Comparison of ENCODE assay signal across 33 mouse cellular contexts in genomic region chr1:131769296-131769695, GRCm38 (mm10). TPM values are rescaled to one million over a fixed set of nuclear protein-coding genes. Genes with fewer than 3 reads are reported as not detected.
"Had no signal": no experiment of that assay in that cellular context is flagged by ENCODE, and none has a peak within 500 bp of the region (broad histone marks: within the 10 kb centered on the region; RNA-seq: fewer than 3 reads in every experiment).

No protein-coding gene starts in this region.

- H3K4me1 ChIP-seq: hindbrain, embryonic 10.5 days; hindbrain, embryonic 12.5 days; intestine, embryonic 15.5 days had no signal

- H3K4me2 ChIP-seq: heart, embryonic 11.5 days; heart, embryonic 12.5 days; heart, embryonic 13.5 days; heart, embryonic 15.5 days; hindbrain, embryonic 12.5 days; hindbrain, embryonic 13.5 days; hindbrain, embryonic 14.5 days; hindbrain, embryonic 15.5 days; intestine, embryonic 15.5 days; kidney, embryonic 15.5 days had no signal

- H3K27ac ChIP-seq: heart, embryonic 13.5 days; heart, embryonic 15.5 days; hindbrain, embryonic 10.5 days; hindbrain, embryonic 12.5 days; hindbrain, embryonic 13.5 days; hindbrain, embryonic 14.5 days; hindbrain, embryonic 15.5 days; hindbrain, postnatal 0 days; intestine, embryonic 15.5 days; kidney, embryonic 15.5 days; kidney, postnatal 0 days; layer of hippocampus, adult 2 months; left cerebral cortex, adult 2 months had no signal

- ATAC-seq: hindbrain, embryonic 16.5 days; hindbrain, postnatal 0 days; inflammation-experienced regulatory T-cells, adult 6 months; intestine, embryonic 15.5 days; intestine, embryonic 16.5 days; intestine, postnatal 0 days had no signal

- DNase-seq: heart, postnatal 10 days; heart, postnatal 36 days; heart, postnatal 4 days; kidney, adult 11 months; kidney, adult 2 months; kidney, adult 8-10 months; kidney, adult 9 months; kidney, postnatal 14 days; kidney, postnatal 36 days; kidney, postnatal 4 days; layer of hippocampus, adult 9-11 months; layer of hippocampus, postnatal 36 days had no signal

- H3K9ac ChIP-seq: heart, embryonic 12.5 days; heart, embryonic 13.5 days; heart, embryonic 15.5 days; hindbrain, embryonic 12.5 days; hindbrain, embryonic 13.5 days; hindbrain, embryonic 14.5 days; hindbrain, embryonic 15.5 days; intestine, embryonic 15.5 days; kidney, embryonic 15.5 days had no signal

- H3K36me3 ChIP-seq: heart, embryonic 12.5 days; heart, embryonic 13.5 days; heart, embryonic 15.5 days; hindbrain, embryonic 10.5 days; hindbrain, embryonic 12.5 days; hindbrain, embryonic 13.5 days; hindbrain, embryonic 15.5 days; intestine, embryonic 15.5 days; kidney, embryonic 15.5 days had no signal

- H3K27me3 ChIP-seq: hindbrain, embryonic 12.5 days; hindbrain, embryonic 15.5 days; intestine, embryonic 15.5 days had no signal

- H3K9me3 ChIP-seq: heart, embryonic 12.5 days; heart, embryonic 13.5 days; heart, embryonic 15.5 days; hindbrain, embryonic 10.5 days; hindbrain, embryonic 12.5 days; hindbrain, embryonic 13.5 days; hindbrain, embryonic 15.5 days; intestine, embryonic 15.5 days; kidney, embryonic 15.5 days had no signal

- H3K4me3 ChIP-seq: heart, embryonic 12.5 days; heart, embryonic 13.5 days; heart, embryonic 15.5 days; hindbrain, embryonic 10.5 days; hindbrain, embryonic 12.5 days; hindbrain, embryonic 13.5 days; hindbrain, embryonic 15.5 days; intestine, embryonic 15.5 days; kidney, embryonic 15.5 days; layer of hippocampus, adult 2 months; left cerebral cortex, adult 2 months had no signal

RNA-seq across cellular contexts. Expression of gene Slc26a9, which starts 25.5 kb away (rescaled TPM):
- total RNA-seq: heart, postnatal 10 days; heart, postnatal 25 days; heart, postnatal 36 days; hematopoietic stem cell, adult 5-6 weeks had no signal
- polyA plus RNA-seq: heart, embryonic 11.5 days; inflammation-experienced regulatory T-cells, adult 6 months; kidney, adult 2 months had no signal

RNA-seq across cellular contexts. Expression of gene Pm20d1, which starts 27.9 kb away (rescaled TPM):
- total RNA-seq: hematopoietic stem cell, adult 5-6 weeks had no signal
